Mouse (Mus musculus): Measurements from ENCODE around the gene Diablo.

- TF ChIP-seq RCOR1 (conservative IDR thresholded peaks at IDR 0.05; ENCODE audit: low read depth, low read length) (no peak), E2F4 (IDR thresholded peaks at IDR 0.05; ENCODE audit: insufficient replicate concordance, low read depth, low read length) (no peak), KAT2A (IDR thresholded peaks at IDR 0.05; ENCODE audit: insufficient replicate concordance, low read length) (no peak), EP300 (IDR thresholded peaks at IDR 0.05; ENCODE audit: low read length) (no peak), POLR2A (IDR thresholded peaks at IDR 0.05; ENCODE audit: low read depth, low read length) (no peak), MYC (IDR thresholded peaks at IDR 0.05; ENCODE audit: low read depth, low read length) (no peak), TBP (conservative IDR thresholded peaks at IDR 0.05; ENCODE audit: low read depth, low read length) (no peak), RAD21 (IDR thresholded peaks at IDR 0.05; ENCODE audit: low read depth, low read length) (no peak), MAZ (IDR thresholded peaks at IDR 0.05; ENCODE audit: low read depth, low read length) (no peak), POLR2AphosphoS2 (IDR thresholded peaks at IDR 0.05; ENCODE audit: low read depth, low read length) (no peak), CTCF (conservative IDR thresholded peaks at IDR 0.05 in 1 of 2, IDR thresholded peaks at IDR 0.05 in 1 of 2; ENCODE audit: low read depth in 2 of 2, low read length in 2 of 2) (no peak), NRF1 (IDR thresholded peaks at IDR 0.05; ENCODE audit: low read depth, low read length) (no peak), TCF12 (IDR thresholded peaks at IDR 0.05; ENCODE audit: low read depth, low read length) (no peak)
Observed at GRCm38 (mm10) chr5:123533801-123534200, 9.8 kb upstream of the Diablo start.
